Mouse (Mus musculus): Measurements from ENCODE around the gene Cacnb1.

The Cacnb1 gene

DNA sequence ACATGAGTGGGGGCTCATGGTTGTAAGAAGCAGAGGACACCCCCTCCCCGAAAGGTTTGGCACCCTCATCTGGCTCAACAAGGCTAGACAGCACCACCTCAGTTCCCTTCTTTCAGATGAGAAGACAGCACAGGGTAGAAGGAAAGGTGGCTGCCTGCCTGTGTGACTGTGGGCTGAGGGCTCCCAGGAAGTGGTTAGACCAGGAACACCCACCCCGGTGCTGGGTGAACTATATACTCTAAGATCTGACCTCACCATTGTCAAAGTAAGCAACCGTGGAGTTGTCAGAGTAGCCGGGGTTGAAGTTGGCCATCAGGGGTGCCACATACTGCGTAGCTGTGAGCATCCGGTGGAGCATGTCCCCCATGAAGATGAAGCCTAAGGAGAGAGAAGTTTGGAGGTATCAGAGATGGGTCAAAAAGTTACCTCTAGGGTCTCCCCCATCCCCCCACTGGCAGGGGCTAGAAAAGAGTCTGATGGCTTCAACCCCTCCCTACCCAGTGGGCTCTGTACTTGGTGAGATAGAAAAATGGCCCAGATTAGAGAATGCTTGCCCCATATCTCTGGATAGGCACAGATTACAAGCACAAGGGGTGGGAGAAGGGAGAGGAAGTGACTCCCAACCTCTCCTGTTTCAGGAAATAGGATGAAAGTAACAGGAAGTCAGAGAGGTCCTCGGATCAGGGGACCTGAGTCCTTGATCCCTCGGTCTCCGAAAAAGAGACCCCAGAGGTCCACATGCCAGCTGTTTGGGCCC, 67.5 kb downstream of the Cacnb1 start:
- DNase-seq (ENCODE audit: low read depth, low spot score) = no peak

DNA sequence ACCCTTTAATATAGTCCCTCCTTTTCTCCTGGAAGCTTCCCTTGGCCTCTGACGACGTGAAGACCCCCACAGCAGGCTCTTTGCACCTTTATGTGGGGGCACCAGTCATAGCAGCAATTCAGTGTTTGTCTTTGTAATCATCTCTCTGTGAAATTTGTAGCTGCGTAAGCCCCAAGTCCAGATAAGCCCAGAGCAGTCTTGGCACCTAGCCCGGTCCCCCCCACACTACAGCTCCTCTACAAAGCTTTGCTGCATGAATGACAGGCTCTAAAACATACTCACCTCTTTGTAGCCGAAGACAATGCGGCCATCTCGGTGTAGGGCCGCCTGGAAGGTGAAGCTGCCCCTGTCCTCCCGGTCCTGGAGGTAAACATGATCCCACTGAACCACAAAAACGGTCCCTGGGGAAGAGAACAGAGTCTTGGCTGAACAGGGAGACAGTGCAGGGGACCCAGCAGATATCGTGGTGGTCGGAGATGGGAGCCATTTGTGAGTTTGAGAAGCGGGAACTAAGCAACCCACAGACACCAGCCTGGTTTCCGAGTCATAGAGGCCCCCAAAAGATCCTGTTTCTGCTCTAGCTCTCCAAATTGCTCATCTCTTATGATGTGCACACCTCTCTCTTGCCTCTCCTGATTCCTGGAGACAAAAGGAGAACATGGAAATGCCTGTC, 68.2 kb downstream of the Cacnb1 start:
- no peak for DNase-seq (ENCODE audit: low read depth, low spot score)

DNA sequence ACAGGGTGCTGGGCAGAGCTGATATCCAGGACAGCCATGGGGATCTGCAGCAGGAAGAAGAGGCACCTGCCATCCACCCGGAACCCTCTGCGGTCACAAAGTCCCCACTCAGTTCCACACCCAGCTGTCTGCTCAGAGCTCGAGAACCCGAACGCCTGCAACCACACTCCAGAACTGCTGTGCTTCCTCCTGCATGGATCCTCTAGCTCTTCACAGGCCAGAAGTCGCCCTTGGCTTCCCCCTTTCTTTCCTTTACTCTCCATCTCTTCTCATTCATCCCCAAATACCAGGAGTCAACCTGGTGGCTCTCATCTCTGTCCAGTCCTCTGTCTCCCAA, 68.9 kb downstream of the Cacnb1 start:
- no peak for DNase-seq (ENCODE audit: low read depth, low spot score)

GRCm38 (mm10) chr11:97953179-97953938, 69.5 kb downstream of the Cacnb1 start:
- DNase-seq (ENCODE audit: low read depth, low spot score) = no peak

DNA sequence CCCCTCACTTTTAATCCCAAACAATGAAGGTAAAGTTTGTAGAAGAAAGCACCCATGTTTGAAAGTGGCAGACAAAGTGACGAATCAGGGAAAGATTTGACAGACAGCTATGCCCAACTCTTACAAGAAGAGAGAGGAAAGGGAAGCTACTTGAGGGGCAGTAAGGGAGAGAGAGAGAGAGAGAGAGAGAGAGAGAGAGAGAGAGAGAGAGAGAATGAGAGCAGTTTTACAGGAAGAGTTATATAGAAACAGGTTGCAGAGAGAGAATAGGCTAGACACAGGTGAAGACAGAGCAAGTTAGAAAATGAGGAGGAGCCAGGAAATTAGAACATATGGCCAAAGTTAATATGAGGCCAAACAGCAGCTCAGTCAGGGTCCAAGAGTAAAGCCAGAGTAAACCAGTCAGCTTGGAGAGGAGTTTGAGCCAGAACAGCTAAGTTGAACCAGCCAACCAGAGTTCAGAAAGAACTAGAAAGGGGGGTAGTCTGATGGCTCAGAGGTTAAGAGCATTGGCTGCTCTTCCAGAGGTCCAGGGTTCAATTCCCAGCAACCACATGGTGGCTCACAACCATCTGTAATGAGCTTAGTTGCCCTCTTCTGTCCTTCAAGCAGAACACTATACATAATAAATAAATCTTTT, 70.3 kb downstream of the Cacnb1 start:
- no peak for DNase-seq (ENCODE audit: low read depth, low spot score)
